Mouse (Mus musculus): ENCODE results near the gene Wnk3.

Wnk3 gene

DNA sequence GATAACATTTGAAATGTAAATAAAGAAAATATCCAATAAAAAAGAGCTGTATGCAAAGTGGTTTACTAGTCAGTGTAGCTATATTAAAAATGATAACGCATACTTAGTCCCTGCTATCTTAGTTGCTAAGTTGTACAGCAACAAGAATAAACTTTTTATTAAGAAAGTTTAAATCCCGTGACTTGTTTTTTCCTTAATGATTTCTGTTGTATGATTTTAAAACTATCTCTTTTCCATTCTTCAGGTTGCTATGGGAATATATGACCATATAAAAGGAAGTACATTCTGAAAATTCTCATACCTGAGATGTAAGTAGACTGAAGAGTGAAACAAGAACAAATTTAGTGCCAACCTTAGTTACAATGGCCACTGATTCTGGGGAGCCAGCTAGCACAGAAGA is at the start of gene Wnk3:
Gene Wnk3 (plus strand): TSS at position 301 of the 400 bp plus-strand sequence.
- DNase-seq: no peak

DNA sequence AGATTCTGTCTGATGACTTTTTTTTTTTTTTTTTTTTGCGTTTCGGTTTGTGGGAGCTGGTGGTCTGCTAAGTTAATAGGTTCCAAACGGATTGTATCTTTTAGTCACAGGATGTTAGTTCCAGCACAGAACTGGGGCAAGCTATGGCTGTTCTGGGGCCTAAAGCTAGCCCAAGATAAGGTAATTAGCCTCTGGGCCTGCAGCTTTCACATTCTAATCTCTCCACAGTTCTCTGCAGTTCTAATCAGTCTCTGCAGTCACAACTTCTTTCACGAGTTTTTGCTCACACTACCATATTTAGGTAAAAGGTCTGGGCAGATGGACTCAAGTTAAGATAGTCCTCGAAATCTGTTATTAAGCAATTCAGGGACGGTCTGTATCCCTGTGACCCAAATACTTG is 39.5 kb upstream of the Wnk3 start:
- DNase-seq: no peak

DNA sequence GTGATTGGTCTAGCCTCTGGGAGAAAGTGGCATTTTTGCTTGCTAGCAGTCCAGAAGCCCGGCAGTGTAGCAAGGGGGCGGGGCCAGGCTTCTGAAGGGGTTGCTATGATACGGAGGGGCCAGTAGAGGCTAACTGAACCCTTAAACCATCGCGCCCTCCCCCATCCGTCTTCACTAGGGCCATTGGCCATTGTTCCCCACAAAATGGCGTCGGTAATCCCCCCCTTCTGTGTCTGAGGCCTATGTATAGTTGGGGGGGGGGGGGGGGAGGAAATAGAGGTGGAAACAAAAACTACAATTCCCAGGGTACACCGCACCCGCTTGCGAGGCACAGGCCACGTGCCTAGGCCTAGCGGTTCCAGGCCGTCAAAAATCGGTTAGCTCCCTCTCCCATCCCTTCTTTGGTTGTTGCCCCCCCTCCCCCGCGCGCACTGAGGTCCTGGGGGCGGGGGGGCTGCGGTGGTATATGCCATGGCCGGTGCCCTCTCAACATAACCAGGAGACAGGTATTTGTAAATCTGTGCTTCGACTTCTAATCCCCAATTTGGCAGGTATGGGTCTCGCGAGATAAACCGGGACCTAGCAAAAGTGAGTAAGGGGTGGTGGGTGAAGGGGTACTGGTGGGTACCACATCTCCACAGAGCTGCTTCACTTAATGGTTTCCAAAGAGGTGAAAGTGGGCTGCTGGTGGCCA is 29.3 kb upstream of the Wnk3 start:
- DNase-seq: peak; percentile 89

DNA sequence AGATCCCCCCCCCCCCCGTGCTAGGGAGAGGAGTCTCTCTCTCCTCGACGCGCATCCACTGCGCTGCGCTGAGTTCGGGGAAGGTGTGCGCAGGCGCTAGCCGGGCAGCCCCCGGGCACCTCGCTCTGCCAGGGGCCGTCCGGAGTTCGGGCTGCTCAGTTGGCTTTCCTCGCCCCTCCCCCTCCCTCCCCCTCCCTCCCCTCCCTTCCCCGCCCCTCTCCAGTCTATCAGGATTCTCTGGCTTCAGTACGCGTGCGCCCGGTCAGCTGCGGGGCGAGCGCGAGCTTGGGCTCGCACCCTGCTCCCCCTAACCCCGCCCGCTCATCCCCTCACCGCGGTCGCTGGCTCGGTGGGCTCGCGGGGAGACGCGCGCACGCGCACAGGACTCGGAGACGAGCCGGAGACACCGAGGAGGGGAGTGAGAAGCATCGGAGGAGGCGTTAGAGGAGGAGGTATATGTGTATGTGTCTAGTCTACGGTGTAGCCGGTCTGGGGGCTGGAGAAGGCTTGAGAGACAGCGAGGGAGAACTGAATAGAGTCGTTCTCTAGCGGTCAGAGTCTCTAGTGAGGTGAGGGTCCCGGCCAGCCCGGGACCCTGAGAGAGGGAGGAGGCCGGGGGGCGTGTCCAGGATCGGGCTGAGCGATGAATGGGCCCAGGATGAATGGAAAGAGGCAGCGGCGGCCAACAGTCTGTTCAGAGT is 28.5 kb upstream of the Wnk3 start:
- DNase-seq: peak; percentile 95

DNA sequence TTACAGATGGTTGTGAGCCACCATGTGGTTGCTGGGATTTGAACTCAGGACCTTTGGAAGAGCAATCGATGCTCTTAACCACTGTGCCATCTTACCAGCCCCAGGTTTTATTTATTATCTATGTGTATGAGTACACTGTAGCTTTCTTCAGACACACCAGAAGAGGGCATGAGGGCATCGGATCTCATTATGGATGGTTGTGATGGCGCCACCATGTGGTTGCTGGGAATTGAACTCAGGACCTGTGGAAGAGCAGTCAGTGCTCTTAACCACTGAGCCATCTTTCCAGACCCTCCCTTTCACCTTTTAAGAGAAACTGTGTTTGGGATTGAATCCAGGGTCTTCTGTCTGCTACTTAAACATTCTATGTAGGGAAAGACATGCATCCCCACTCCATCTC is 24.7 kb upstream of the Wnk3 start:
- DNase-seq: peak; percentile 2

DNA sequence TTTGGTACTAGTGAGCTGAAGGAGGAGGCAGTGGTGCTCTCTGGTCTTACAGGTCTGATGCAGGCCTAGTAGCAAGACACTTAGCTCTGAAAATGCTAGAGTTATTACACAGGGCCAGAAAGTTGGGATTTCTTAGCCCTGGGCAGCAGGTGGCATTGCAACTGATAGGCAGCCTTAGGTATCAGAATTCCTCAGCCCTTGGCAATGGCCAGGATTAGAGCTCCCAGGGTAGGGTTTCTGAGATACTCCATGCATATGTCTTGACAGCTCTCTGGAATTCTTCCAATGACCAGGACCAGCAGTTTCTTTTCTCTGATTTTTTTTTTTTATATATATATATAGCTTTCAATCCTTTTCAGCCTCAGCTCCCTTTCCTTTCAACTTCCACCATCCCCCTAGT is 100.5 kb downstream of the Wnk3 start:
- DNase-seq: no peak

DNA sequence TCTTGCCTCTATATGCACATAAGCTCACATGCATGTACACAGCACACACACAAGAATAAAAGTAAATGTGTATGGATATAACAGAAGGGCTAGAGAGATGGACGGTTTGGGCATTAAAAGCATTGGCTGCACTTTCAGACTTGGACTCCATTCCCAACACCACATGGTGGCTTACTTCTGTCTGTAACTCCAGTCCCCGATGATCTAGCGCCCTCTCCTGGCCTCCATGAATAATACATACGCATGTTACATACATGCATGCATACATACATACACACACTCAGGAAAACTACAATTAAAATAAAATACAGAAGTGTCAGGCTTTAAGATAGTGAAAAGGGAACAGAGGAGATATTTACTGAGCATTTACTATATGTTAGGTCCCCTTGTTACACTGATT is 115.9 kb downstream of the Wnk3 start:
- DNase-seq: peak; percentile 1

DNA sequence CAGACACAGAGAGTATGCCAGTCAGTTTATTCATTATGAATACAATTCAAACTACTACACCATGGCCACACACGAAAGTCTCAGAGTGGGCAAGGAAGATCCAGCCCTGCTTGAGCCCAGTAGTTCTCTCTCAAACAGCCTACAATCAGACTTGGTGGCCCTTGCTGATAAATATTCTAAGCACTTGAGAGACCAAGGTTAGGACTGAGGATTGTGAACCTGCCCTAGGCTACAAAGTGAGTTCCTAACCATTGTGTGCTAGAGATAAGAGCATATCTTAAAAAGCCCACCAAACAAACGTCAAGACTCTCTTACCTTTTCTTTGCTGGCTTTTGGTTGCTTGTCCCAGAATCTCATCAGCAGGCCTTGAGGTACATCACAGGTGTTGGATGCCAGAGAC is 135.7 kb downstream of the Wnk3 start:
- DNase-seq: no peak

DNA sequence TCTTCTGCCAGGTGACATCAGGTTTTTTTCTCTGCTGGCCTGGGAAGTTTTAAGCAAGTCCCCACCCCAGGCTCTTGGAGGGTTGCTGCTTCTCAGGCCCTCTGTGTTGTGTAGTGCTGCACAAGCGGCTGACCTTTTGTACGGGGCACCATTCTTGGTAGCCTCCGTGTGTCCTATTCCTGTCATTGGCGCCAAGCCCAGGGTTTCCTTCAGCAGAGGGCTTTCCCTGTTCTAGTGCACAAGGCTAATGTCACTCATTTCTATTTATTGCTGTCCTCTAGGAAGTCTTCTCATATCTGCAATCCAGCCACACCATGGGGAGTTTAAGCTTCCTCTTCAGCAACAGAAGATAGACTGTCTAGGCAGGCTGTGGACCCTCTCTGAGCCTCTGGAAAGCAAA is 139.9 kb downstream of the Wnk3 start:
- no peak for DNase-seq

DNA sequence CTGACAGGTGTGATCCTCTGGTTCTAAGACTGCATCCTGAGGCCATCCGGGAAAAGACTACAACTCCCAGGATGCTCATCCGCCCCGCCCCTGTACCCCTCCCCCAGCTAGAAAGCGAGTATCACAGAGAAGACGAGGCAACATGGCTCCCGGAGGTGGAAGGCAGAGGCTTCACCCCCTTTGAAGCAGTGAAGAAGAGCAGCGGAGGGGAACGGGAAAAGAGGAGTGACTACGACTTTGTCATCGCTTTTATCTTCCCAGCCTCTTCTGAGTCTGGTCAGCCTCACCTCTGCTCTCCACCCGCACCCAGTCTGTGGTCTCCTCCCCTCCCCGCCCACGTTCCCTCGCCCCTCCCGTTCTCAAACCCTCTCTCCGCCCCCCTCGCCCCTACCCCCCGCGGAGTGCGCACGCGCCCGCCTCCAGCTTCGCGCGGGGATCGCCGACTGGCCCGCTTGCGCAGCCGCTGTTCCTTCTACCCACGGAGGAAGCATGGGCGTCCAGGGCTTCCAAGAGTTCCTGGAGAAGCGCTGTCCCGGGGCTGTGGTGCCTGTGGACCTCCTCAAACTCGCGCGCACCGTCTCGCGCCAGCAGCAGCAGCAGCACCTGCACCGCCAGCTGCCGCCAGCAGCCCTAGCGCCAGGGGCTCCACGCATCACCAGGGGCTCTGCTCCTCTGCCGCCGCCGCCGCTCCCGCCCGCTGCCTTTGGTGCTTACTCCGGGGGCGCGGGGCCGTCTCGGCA is 146.1 kb downstream of the Wnk3 start, which contains the start of gene Fam120c:
Gene Fam120c (plus strand): TSS at position 415 of the 740 bp plus-strand sequence.
- peak; percentile 90 for DNase-seq

DNA sequence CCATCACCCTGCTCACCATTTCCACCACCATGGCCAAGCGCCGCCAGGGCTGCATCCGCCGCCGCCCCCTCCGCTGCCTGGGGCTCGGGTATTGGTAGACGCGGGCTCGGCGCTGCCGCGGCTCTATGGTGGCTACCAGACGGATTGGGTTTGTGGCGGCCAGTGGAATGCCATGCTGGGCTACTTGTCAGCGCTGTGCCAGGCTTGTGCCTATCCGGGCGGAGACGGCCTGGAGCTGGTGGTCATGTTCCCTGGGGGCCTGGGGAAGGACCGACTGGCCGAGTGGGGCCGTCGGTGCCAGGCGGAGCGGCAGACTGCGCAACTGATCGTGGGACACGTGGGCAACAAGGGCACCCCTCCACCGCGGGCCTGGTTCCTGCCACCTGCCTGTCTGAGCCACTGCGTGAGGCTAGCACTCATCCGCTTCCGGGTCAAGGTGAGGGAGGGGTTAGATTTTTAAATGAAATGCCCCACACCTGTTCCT is 146.7 kb downstream of the Wnk3 start:
- DNase-seq: peak; percentile 50

DNA sequence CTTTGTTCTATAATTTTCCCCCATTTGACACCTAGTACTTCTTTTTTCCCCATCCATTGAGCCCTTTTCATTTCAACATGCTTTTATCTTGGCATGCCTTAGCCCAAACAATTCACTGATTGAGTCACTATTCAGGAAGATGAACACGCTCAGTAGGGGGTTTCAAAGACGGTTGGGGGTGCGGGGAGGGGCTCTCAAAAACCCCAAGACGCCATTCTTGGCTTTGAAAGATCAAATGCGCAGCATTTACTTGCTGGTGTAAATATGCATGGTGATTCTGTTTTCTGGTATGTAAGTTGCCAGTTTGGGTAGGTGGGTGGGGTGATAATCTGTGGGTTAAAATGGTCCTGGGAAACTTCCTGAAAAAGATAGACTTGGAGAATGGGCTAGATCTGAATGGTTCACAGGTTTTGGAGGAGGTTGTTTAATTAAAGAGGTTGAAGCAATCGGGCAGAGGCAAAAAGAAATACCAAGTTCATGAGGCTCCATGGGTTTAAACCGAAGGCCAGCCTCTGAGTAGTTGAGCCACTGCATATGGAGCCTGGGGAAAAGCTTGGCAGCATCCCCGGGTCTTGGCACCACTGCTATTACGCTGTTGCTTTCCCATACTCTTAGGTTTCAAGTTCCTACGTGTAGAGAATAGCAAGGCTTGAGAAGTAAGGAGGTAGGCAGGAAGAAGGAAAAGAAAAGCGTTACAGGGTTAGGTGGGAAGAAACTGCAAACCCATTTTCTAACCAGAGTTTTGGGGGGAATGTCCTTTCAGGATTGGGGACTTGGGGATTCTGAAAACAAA is 147.7 kb downstream of the Wnk3 start:
- no peak for DNase-seq

DNA sequence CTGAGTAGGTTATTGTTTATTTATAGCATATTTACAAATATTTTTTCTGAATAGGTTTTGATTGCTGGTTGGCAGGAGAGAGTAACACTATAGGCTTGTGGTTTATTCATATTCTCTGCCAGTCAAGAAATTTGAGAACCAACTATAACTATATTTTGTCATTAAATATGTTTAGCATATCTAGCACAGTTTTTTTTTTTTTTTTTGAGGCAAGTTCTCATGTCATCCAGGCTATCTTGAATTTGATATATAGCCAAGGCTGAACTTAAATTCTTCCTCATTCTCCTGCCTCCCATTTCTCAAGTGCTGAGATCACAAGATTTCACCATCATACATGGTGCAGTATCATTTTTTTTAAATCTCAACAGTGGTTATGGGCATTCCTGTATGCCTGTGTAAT is 149.4 kb downstream of the Wnk3 start:
- DNase-seq: no peak

DNA sequence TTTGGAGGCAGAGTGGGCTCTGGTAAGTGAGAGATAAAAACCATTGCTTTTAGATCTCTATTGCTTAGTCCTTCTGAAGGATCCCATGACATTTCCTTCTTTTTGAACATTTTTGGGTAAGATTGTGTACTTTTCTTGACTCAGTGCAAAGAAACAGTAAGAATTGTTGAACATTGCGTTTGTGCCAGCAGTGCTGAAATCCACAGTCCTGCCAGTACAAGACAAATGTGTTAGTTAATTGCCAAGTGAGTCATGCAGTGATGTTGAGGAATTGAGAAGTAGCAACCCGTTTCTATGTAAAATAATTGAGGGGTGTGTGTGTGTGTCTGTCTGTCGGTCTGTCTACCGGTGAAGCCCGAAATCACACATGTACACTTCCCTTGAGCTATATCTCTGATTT is 151.4 kb downstream of the Wnk3 start:
- no peak for DNase-seq
